Mouse (Mus musculus): Measurements from ENCODE around the gene Gpc4. TPM values are rescaled to one million over a fixed set of nuclear protein-coding genes. Genes with fewer than 3 reads are reported as not detected.

The Gpc4 gene
- polyA plus RNA-seq, 1 experiment from 2014 or later = 24.0 TPM

DNA sequence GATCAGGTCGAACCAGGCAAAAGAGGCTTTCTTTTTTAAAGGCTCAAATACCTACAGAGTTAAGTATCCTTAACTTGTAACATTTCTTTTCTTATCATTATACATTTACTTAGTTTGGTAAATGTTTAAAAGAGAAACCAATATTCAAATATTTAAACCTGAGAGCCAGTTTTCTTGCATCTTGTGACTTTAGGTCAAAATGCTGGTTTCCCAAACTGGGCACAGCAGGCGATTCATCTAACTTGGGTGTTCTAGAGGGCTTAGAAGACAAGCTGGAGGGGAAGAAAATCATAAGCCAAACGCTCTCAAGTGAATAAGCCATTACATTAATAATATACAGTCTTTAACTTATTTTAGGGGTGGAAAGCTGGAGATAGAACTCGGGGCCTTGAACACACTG is 10.2 kb downstream of the Gpc4 start:
- Histone ChIP-seq H3K4me1 (ENCODE audit: control insufficient read depth, insufficient read depth, low read length) (no peaks in the 10 kb centered on the region), H3K9me3 (ENCODE audit: control insufficient read depth, low read length) (no peaks in the 10 kb centered on the region), H3K4me2 (no peak overlapping the region), H3K9ac (ENCODE audit: low read length) (no peak overlapping the region), H3K36me3 (ENCODE audit: control insufficient read depth, insufficient read depth, low read length) (no peaks in the 10 kb centered on the region), H3K27ac (ENCODE audit: low read depth, low read length) (no peak overlapping the region), H3K27me3 (ENCODE audit: control insufficient read depth, insufficient read depth, low read length) (no peaks in the 10 kb centered on the region), H3K4me3 (ENCODE audit: low read depth, low read length) (no peak overlapping the region)
- DNase-seq (ENCODE audit: low spot score, missing footprints) (no peak), ATAC-seq (ENCODE audit: low FRiP score) (no peak)
- 90% methylated on average over 4 of the region's 4 CpGs for WGBS

- Histone ChIP-seq H3K36me3 (ENCODE audit: control insufficient read depth, insufficient read depth, low read length) (no peaks in the 10 kb centered on the region), H3K9me3 (ENCODE audit: control insufficient read depth, low read length) (no peaks in the 10 kb centered on the region), H3K27me3 (ENCODE audit: control insufficient read depth, insufficient read depth, low read length) (no peaks in the 10 kb centered on the region), H3K27ac (ENCODE audit: low read depth, low read length) (no peak overlapping the region), H3K9ac (ENCODE audit: low read length) (no peak overlapping the region), H3K4me1 (ENCODE audit: control insufficient read depth, insufficient read depth, low read length) (no peaks in the 10 kb centered on the region), H3K4me3 (ENCODE audit: low read depth, low read length) (no peak overlapping the region), H3K4me2 (no peak overlapping the region)
- ATAC-seq (ENCODE audit: low FRiP score) (no peak), DNase-seq (ENCODE audit: low spot score, missing footprints) (no peak)
- 79% methylated on average over 4 of the region's 4 CpGs for WGBS
Measured at GRCm38 (mm10) chrX:52153451-52153850, 11.6 kb downstream of the Gpc4 start.

DNA sequence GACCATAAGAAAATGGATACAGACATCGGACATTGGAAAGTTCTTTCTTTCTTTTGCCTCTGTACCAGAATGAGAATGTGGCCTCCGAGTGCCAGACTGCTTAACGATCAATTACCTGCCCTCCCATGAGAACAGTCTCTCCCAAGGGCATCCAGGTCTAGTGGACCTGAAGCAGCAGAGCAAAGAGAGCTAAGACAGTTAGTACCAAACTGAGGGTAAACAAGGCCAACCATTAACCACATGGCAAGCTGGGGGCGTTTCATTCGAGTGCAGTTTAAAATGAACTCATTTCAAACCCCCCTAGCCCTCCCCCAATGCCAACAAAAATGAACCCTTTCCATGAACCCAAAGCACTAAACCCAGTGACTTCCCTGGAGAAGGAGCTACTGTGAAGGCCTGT is 12.1 kb downstream of the Gpc4 start:
- 91% methylated on average over 5 of the region's 5 CpGs for WGBS

GRCm38 (mm10) chrX:52151555-52151954 is 13.5 kb downstream of the Gpc4 start:
- H3K36me3 ChIP-seq (ENCODE audit: control insufficient read depth, insufficient read depth, low read length) = no peaks in the 10 kb centered on the region
- H3K9ac ChIP-seq (ENCODE audit: low read length) = no peak overlapping the region
- no peaks in the 10 kb centered on the region for H3K4me1 ChIP-seq (ENCODE audit: control insufficient read depth, insufficient read depth, low read length)
- no peak overlapping the region for H3K4me3 ChIP-seq (ENCODE audit: low read depth, low read length)
- H3K27me3 ChIP-seq (ENCODE audit: control insufficient read depth, insufficient read depth, low read length) = no peaks in the 10 kb centered on the region
- DNase-seq (ENCODE audit: low spot score, missing footprints) (no peak), ATAC-seq (ENCODE audit: low FRiP score) (no peak)
- no peak overlapping the region for H3K4me2 ChIP-seq
- H3K27ac ChIP-seq (ENCODE audit: low read depth, low read length) = no peak overlapping the region
- 90% methylated on average over 5 of the region's 5 CpGs for WGBS
- no peaks in the 10 kb centered on the region for H3K9me3 ChIP-seq (ENCODE audit: control insufficient read depth, low read length)

More for the DNA sequence above, 12.1 kb downstream of the Gpc4 start:
- Histone ChIP-seq H3K9ac (ENCODE audit: low read length) (no peak overlapping the region), H3K4me3 (ENCODE audit: low read depth, low read length) (no peak overlapping the region), H3K27me3 (ENCODE audit: control insufficient read depth, insufficient read depth, low read length) (no peaks in the 10 kb centered on the region), H3K27ac (ENCODE audit: low read depth, low read length) (no peak overlapping the region), H3K4me1 (ENCODE audit: control insufficient read depth, insufficient read depth, low read length) (no peaks in the 10 kb centered on the region), H3K4me2 (no peak overlapping the region), H3K36me3 (ENCODE audit: control insufficient read depth, insufficient read depth, low read length) (no peaks in the 10 kb centered on the region), H3K9me3 (ENCODE audit: control insufficient read depth, low read length) (no peaks in the 10 kb centered on the region)
- ATAC-seq (ENCODE audit: low FRiP score) (no peak), DNase-seq (ENCODE audit: low spot score, missing footprints) (no peak)

GRCm38 (mm10) chrX:52151100-52151499 is 14.0 kb downstream of the Gpc4 start:
- WGBS = 70% methylated on average over 7 of the region's 7 CpGs
- no peak for ATAC-seq (ENCODE audit: low FRiP score)
- H3K4me3 ChIP-seq (ENCODE audit: low read depth, low read length) = no peak overlapping the region
- no peaks in the 10 kb centered on the region for H3K9me3 ChIP-seq (ENCODE audit: control insufficient read depth, low read length)
- H3K4me2 ChIP-seq = no peak overlapping the region
- no peak overlapping the region for H3K9ac ChIP-seq (ENCODE audit: low read length)
- no peaks in the 10 kb centered on the region for H3K4me1 ChIP-seq (ENCODE audit: control insufficient read depth, insufficient read depth, low read length)
- no peak for DNase-seq (ENCODE audit: low spot score, missing footprints)
- no peaks in the 10 kb centered on the region for H3K27me3 ChIP-seq (ENCODE audit: control insufficient read depth, insufficient read depth, low read length)
- no peak overlapping the region for H3K27ac ChIP-seq (ENCODE audit: low read depth, low read length)
- no peaks in the 10 kb centered on the region for H3K36me3 ChIP-seq (ENCODE audit: control insufficient read depth, insufficient read depth, low read length)

GRCm38 (mm10) chrX:52145563-52145962 is 19.5 kb downstream of the Gpc4 start:
- H3K36me3 ChIP-seq (ENCODE audit: control insufficient read depth, insufficient read depth, low read length) = no peaks in the 10 kb centered on the region

GRCm38 (mm10) chrX:52144491-52144890 is 20.6 kb downstream of the Gpc4 start:
- no peaks in the 10 kb centered on the region for H3K9me3 ChIP-seq (ENCODE audit: control insufficient read depth, low read length)
- H3K27me3 ChIP-seq (ENCODE audit: control insufficient read depth, insufficient read depth, low read length) = no peaks in the 10 kb centered on the region
- DNase-seq (ENCODE audit: low spot score, missing footprints) (no peak), ATAC-seq (ENCODE audit: low FRiP score) (no peak)
- WGBS = 70% methylated on average over 7 of the region's 7 CpGs
- no peaks in the 10 kb centered on the region for H3K4me1 ChIP-seq (ENCODE audit: control insufficient read depth, insufficient read depth, low read length)
- H3K36me3 ChIP-seq (ENCODE audit: control insufficient read depth, insufficient read depth, low read length) = no peaks in the 10 kb centered on the region
- no peak overlapping the region for H3K9ac ChIP-seq (ENCODE audit: low read length)
- no peak overlapping the region for H3K4me2 ChIP-seq
- no peak overlapping the region for H3K4me3 ChIP-seq (ENCODE audit: low read depth, low read length)
- no peak overlapping the region for H3K27ac ChIP-seq (ENCODE audit: low read depth, low read length)

More at GRCm38 (mm10) chrX:52145563-52145962, 19.5 kb downstream of the Gpc4 start:
- no peak overlapping the region for H3K4me2 ChIP-seq
- H3K27ac ChIP-seq (ENCODE audit: low read depth, low read length) = no peak overlapping the region
- H3K4me1 ChIP-seq (ENCODE audit: control insufficient read depth, insufficient read depth, low read length) = no peaks in the 10 kb centered on the region
- no peaks in the 10 kb centered on the region for H3K9me3 ChIP-seq (ENCODE audit: control insufficient read depth, low read length)
- H3K27me3 ChIP-seq (ENCODE audit: control insufficient read depth, insufficient read depth, low read length) = no peaks in the 10 kb centered on the region
- H3K4me3 ChIP-seq (ENCODE audit: low read depth, low read length) = no peak overlapping the region
- no peak overlapping the region for H3K9ac ChIP-seq (ENCODE audit: low read length)
- no peak for DNase-seq (ENCODE audit: low spot score, missing footprints)
- no peak for ATAC-seq (ENCODE audit: low FRiP score)

DNA sequence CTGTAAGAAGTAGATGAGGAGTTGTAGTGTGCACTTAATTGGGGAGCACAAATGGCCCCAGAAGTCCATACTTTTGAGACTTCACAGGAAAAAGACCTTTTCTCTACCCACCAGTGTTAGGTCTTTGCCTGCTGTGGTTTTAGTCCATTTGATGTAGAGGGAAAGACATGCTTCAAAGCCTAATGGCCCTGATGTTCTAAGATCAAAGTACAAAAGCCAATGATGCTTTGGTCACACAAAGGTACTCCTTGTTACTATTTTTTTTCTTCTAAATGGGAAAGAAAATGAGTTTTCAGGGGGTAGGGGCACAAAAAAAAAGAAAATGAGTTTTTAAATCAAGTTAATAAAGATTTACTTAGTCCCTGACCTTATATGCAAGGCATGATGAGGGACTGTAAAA is 24.7 kb downstream of the Gpc4 start:
- no peaks in the 10 kb centered on the region for H3K4me1 ChIP-seq (ENCODE audit: control insufficient read depth, insufficient read depth, low read length)
- no peak overlapping the region for H3K4me3 ChIP-seq (ENCODE audit: low read depth, low read length)
- DNase-seq (ENCODE audit: low spot score, missing footprints) = no peak
- no peaks in the 10 kb centered on the region for H3K36me3 ChIP-seq (ENCODE audit: control insufficient read depth, insufficient read depth, low read length)
- H3K9ac ChIP-seq (ENCODE audit: low read length) = no peak overlapping the region
- no peak for ATAC-seq (ENCODE audit: low FRiP score)
- no peaks in the 10 kb centered on the region for H3K9me3 ChIP-seq (ENCODE audit: control insufficient read depth, low read length)
- H3K27ac ChIP-seq (ENCODE audit: low read depth, low read length) = no peak overlapping the region
- H3K4me2 ChIP-seq = no peak overlapping the region
- no peaks in the 10 kb centered on the region for H3K27me3 ChIP-seq (ENCODE audit: control insufficient read depth, insufficient read depth, low read length)

- no peak for ATAC-seq (ENCODE audit: low FRiP score)
- no peak overlapping the region for H3K27ac ChIP-seq (ENCODE audit: low read depth, low read length)
- no peak overlapping the region for H3K9ac ChIP-seq (ENCODE audit: low read length)
- H3K4me3 ChIP-seq (ENCODE audit: low read depth, low read length) = no peak overlapping the region
- H3K4me2 ChIP-seq = no peak overlapping the region
- no peaks in the 10 kb centered on the region for H3K4me1 ChIP-seq (ENCODE audit: control insufficient read depth, insufficient read depth, low read length)
- 66% methylated on average over 2 of the region's 2 CpGs for WGBS
- H3K36me3 ChIP-seq (ENCODE audit: control insufficient read depth, insufficient read depth, low read length) = no peaks in the 10 kb centered on the region
- no peaks in the 10 kb centered on the region for H3K9me3 ChIP-seq (ENCODE audit: control insufficient read depth, low read length)
- H3K27me3 ChIP-seq (ENCODE audit: control insufficient read depth, insufficient read depth, low read length) = no peaks in the 10 kb centered on the region
- no peak for DNase-seq (ENCODE audit: low spot score, missing footprints)
Measured at GRCm38 (mm10) chrX:52138461-52139075, 26.5 kb downstream of the Gpc4 start.
